ENCODE assay signal across 14 mouse cellular contexts in the genomic region with DNA sequence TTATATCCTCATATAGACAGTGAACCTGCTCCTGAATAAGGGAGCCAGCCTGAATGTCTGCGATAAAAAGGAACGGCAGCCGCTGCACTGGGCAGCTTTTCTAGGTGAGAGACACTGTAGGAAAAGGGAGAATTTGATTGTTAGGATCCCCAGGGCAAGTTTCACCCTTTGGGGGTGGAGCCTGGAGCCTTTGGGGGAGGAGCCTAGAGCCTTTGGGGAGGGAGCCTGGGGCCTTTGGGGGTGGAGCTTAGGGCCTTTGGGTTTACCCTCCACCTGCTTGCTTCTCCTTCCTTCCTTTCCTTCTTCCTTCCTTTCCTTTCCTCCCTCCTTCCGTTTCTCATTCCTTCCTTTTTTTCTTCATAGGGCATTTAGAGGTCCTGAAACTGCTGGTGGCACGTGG. TPM values are rescaled to one million over a fixed set of nuclear protein-coding genes. Genes with fewer than 3 reads are reported as not detected.
DNase-seq lines count a peak whose midpoint lies in the region; ATAC-seq and TF ChIP-seq lines count a peak whose summit lies in the region.
"Had no signal": no experiment of that assay in that cellular context is flagged by ENCODE, and none has a peak within 500 bp of the region (broad histone marks: within the 10 kb centered on the region; RNA-seq: fewer than 3 reads in every experiment).

No protein-coding gene starts in this region.

- no peak for ATAC-seq in kidney, embryonic 15.5 days (replicated peaks; ENCODE audit: low FRiP score)
- ATAC-seq in liver, postnatal 0 days, result no peak
- ATAC-seq in megakaryocyte, adult 5-6 weeks (ENCODE audit: poor library complexity, severe bottlenecking), result no peak

- H3K36me3 ChIP-seq in kidney, embryonic 15.5 days, result peaks cover 73% of the 10 kb centered on the region
- H3K36me3 ChIP-seq in CH12.LX (replicated peaks in 1 of 2; ENCODE audit: control insufficient read depth in 1 of 2, insufficient read depth in 1 of 2, low read length in 1 of 2), result peaks cover 57 to 72% of the 10 kb centered on the region in 2 experiments
- H3K36me3 ChIP-seq in liver, postnatal 0 days (replicated peaks; ENCODE audit: insufficient read depth, low read length), result peaks cover 56% of the 10 kb centered on the region

- no peak for TF ChIP-seq RAD21 in CH12.LX (IDR thresholded peaks at IDR 0.05; ENCODE audit: low read depth, low read length)

- 91% methylated on average over 5 of the region's 5 CpGs for WGBS in kidney, embryonic 15.5 days
- 87% methylated on average over 5 of the region's 5 CpGs for WGBS in liver, postnatal 0 days (ENCODE audit: insufficient replicate concordance)

- no peak overlapping the region for H3K9ac ChIP-seq in kidney, embryonic 15.5 days
- H3K9ac ChIP-seq in CH12.LX (ENCODE audit: insufficient read depth, low read depth), result no peak overlapping the region
- no peak overlapping the region for H3K9ac ChIP-seq in liver, postnatal 0 days (replicated peaks)
- H3K9ac ChIP-seq: limb, embryonic 13.5 days had no signal

- no peaks in the 10 kb centered on the region for H3K9me3 ChIP-seq in kidney, embryonic 15.5 days (replicated peaks)
- no peaks in the 10 kb centered on the region for H3K9me3 ChIP-seq in CH12.LX (replicated peaks; ENCODE audit: low read length)
- H3K9me3 ChIP-seq in liver, postnatal 0 days (ENCODE audit: low read length), result no peaks in the 10 kb centered on the region
- H3K9me3 ChIP-seq: limb, embryonic 13.5 days had no signal

- dilution Hi-C loops in CH12.LX (cut with MboI; ENCODE audit: extremely low pct_ligation_motif_present, extremely low pct_unique_long_range_greater_than_20kb, low sequenced_read_pairs), result no loop called here

- peaks cover 28% of the 10 kb centered on the region for H3K4me1 ChIP-seq in kidney, embryonic 15.5 days
- peaks cover 14 to 31% of the 10 kb centered on the region in 2 experiments for H3K4me1 ChIP-seq in CH12.LX (ENCODE audit: control insufficient read depth in 1 of 2, insufficient read depth in 2 of 2)
- H3K4me1 ChIP-seq in liver, postnatal 0 days (ENCODE audit: insufficient read depth), result peaks cover 19% of the 10 kb centered on the region

- H3K4me2 ChIP-seq in kidney, embryonic 15.5 days, result no peak overlapping the region
- H3K4me2 ChIP-seq in CH12.LX (ENCODE audit: insufficient read depth, low read depth, poor library complexity, severe bottlenecking), result no peak overlapping the region
- H3K4me2 ChIP-seq in liver, postnatal 0 days (ENCODE audit: low read depth, low read length), result no peak overlapping the region
- H3K4me2 ChIP-seq: limb, embryonic 13.5 days had no signal

- H3K4me3 ChIP-seq in kidney, embryonic 15.5 days (replicated peaks), result no peak overlapping the region
- H3K4me3 ChIP-seq in CH12.LX (replicated peaks in 1 of 3; ENCODE audit: low read depth in 2 of 3, low read length in 2 of 3, poor library complexity in 1 of 3), result no peak overlapping the region
- H3K4me3 ChIP-seq in liver, postnatal 0 days (ENCODE audit: low read depth, low read length), result no peak overlapping the region
- H3K4me3 ChIP-seq: erythroblast, embryonic 14.5 days; limb, embryonic 13.5 days had no signal

- TF ChIP-seq POLR2A in CH12.LX (IDR thresholded peaks at IDR 0.05; ENCODE audit: low read depth, low read length), result no peak

- peak; percentile 56 for DNase-seq in kidney, adult 9 months
- DNase-seq in CH12.LX (ENCODE audit: extremely low read depth), result peak; percentile 61
- peak; percentile 50 for DNase-seq in c-Kit-positive CD71-positive TER-119-negative erythroid progenitor cells, embryonic 14.5 days (ENCODE audit: low read depth)
- peak; percentile 65 for DNase-seq in liver, postnatal 0 days
- DNase-seq in layer of hippocampus, adult 9-11 months, result no peak
- DNase-seq in layer of hippocampus, adult 8-10 months (ENCODE audit: low spot score in 2 of 2), result no peak
- DNase-seq: cerebellum, postnatal 36 days; heart, postnatal 36 days; right cerebral cortex, postnatal 4 days had no signal

- H3K79me2 ChIP-seq in CH12.LX (replicated peaks; ENCODE audit: control insufficient read depth, extremely low read depth, insufficient read depth, poor library complexity, severe bottlenecking), result peaks cover 25% of the 10 kb centered on the region

- in situ Hi-C loops in CH12.LX (cut with MboI; ENCODE audit: low pct_ligation_motif_present, low pct_unique_long_range_greater_than_20kb, low sequenced_read_pairs), result no loop called here

- no peak for TF ChIP-seq CTCF in CH12.LX (conservative IDR thresholded peaks at IDR 0.05 in 1 of 2, IDR thresholded peaks at IDR 0.05 in 1 of 2; ENCODE audit: low read depth in 2 of 2, low read length in 2 of 2)
- TF ChIP-seq CTCF in liver, postnatal 0 days (IDR thresholded peaks at IDR 0.05; ENCODE audit: low read depth), result no peak

- no peaks in the 10 kb centered on the region for H3K27me3 ChIP-seq in kidney, embryonic 15.5 days
- no peaks in the 10 kb centered on the region for H3K27me3 ChIP-seq in CH12.LX (replicated peaks)
- H3K27me3 ChIP-seq in liver, postnatal 0 days (ENCODE audit: insufficient read depth, low read length), result no peaks in the 10 kb centered on the region
- H3K27me3 ChIP-seq: limb, embryonic 13.5 days had no signal

- H3K27ac ChIP-seq in kidney, embryonic 15.5 days, result no peak overlapping the region
- H3K27ac ChIP-seq in CH12.LX (ENCODE audit: insufficient read depth, low read depth), result no peak overlapping the region
- H3K27ac ChIP-seq in liver, postnatal 0 days (ENCODE audit: low read depth), result no peak overlapping the region
- H3K27ac ChIP-seq: limb, embryonic 13.5 days had no signal

- TF ChIP-seq EP300 in CH12.LX (IDR thresholded peaks at IDR 0.05; ENCODE audit: low read length), result no peak
- no peak for TF ChIP-seq EP300 in liver, postnatal 0 days (IDR thresholded peaks at IDR 0.05; ENCODE audit: low read depth)

TF ChIP-seq in CH12.LX, 34 proteins besides CTCF, POLR2A, EP300 and RAD21 (continues in another document):
- no peak for TF ChIP-seq ZMIZ1 (IDR thresholded peaks at IDR 0.05; ENCODE audit: low read depth, low read length)
- TF ChIP-seq TBP (conservative IDR thresholded peaks at IDR 0.05; ENCODE audit: low read depth, low read length), result no peak
- no peak for TF ChIP-seq ELF1 (IDR thresholded peaks at IDR 0.05; ENCODE audit: low read depth, low read length)
- no peak for TF ChIP-seq ETS1 (conservative IDR thresholded peaks at IDR 0.05; ENCODE audit: low read depth, low read length)
- no peak for TF ChIP-seq POLR2AphosphoS2 (IDR thresholded peaks at IDR 0.05; ENCODE audit: low read depth, low read length)
- no peak for TF ChIP-seq E2F4 (IDR thresholded peaks at IDR 0.05; ENCODE audit: insufficient replicate concordance, low read depth, low read length)
- TF ChIP-seq RCOR1 (conservative IDR thresholded peaks at IDR 0.05; ENCODE audit: low read depth, low read length), result no peak
- no peak for TF ChIP-seq MAZ (IDR thresholded peaks at IDR 0.05; ENCODE audit: low read depth, low read length)
- TF ChIP-seq JUND (conservative IDR thresholded peaks at IDR 0.05; ENCODE audit: low read depth, low read length), result no peak

RNA-seq across cellular contexts. Expression of a gene that starts 3.6 kb away (rescaled TPM):
- polyA plus RNA-seq in kidney, embryonic 15.5 days (2015; fragmentation: Nextera tagmentation; extraction: Ambion mirVana), result 13.6 and 14.5 TPM in 2 replicates
- total RNA-seq in CH12.LX (2012; rRNA removed), result 15.3 and 15.8 TPM in 2 replicates
- 3.5 and 4.3 TPM in 2 replicates for total RNA-seq in CH12.LX (2014; rRNA removed)
- 45.9 and 51.0 TPM in 2 replicates for polyA plus RNA-seq in CH12.LX (2012; ENCODE audit: insufficient read length, low read depth)
- 2.0 and 2.7 TPM in 2 replicates for polyA plus RNA-seq in liver, postnatal 0 days (2015; fragmentation: Nextera tagmentation; extraction: Ambion mirVana)
- 35.2 and 37.0 TPM in 2 replicates for total RNA-seq in megakaryocyte, adult 5-6 weeks (2015)
- total RNA-seq in megakaryocyte, adult 5-6 weeks (2017), result 9.3 and 13.7 TPM in 2 replicates
- total RNA-seq in layer of hippocampus, adult 8-10 months (2022), result 10 to 100 TPM; 46.3 to 57.3 (median 50.2) TPM

RNA-seq across cellular contexts. Expression of a gene that starts 11.8 kb away (rescaled TPM):
- 13.7 TPM in 2 replicates for polyA plus RNA-seq in kidney, embryonic 15.5 days (2015; fragmentation: Nextera tagmentation; extraction: Ambion mirVana)
- 8.4 and 11.1 TPM in 2 replicates for total RNA-seq in CH12.LX (2012; rRNA removed)
- total RNA-seq in CH12.LX (2014; rRNA removed), result 5.7 and 7.7 TPM in 2 replicates
- polyA plus RNA-seq in CH12.LX (2012; ENCODE audit: insufficient read length, low read depth), result 8.6 and 12.1 TPM in 2 replicates
- 8.5 and 11.2 TPM in 2 replicates for polyA plus RNA-seq in liver, postnatal 0 days (2015; fragmentation: Nextera tagmentation; extraction: Ambion mirVana)
- 22.6 and 24.4 TPM in 2 replicates for total RNA-seq in megakaryocyte, adult 5-6 weeks (2015)
- 14.1 and 19.2 TPM in 2 replicates for total RNA-seq in megakaryocyte, adult 5-6 weeks (2017)
- total RNA-seq in layer of hippocampus, adult 8-10 months (2022), result 10 to 100 TPM; 47.5 to 57.4 (median 51.9) TPM

RNA-seq across cellular contexts. Expression of a gene that starts 20.5 kb away (rescaled TPM):
- polyA plus RNA-seq in kidney, embryonic 15.5 days (2015; fragmentation: Nextera tagmentation; extraction: Ambion mirVana), result 41.5 and 47.1 TPM in 2 replicates
- total RNA-seq in CH12.LX (2012; rRNA removed), result 0.21 TPM in 1 of 2 replicates, not detected in the other
- total RNA-seq in CH12.LX (2014; rRNA removed), result not detected in 2 replicates
- 0.11 TPM in 1 of 2 replicates, not detected in the other for polyA plus RNA-seq in CH12.LX (2012; ENCODE audit: insufficient read length, low read depth)
- polyA plus RNA-seq in liver, postnatal 0 days (2015; fragmentation: Nextera tagmentation; extraction: Ambion mirVana), result 59.0 and 64.1 TPM in 2 replicates
- total RNA-seq in megakaryocyte, adult 5-6 weeks (2015), result not detected in 2 replicates
- total RNA-seq in megakaryocyte, adult 5-6 weeks (2017), result not detected in 2 replicates
- under 1 TPM in 3 of 4 experiments, not detected in 1; 0.35 to 0.45 (median 0.43) TPM for total RNA-seq in layer of hippocampus, adult 8-10 months (2022)
- total RNA-seq: gastrocnemius, adult 8-10 months; heart, postnatal 36 days had no signal

RNA-seq across cellular contexts. Expression of a gene that starts 30.7 kb away (rescaled TPM):
- 82.8 and 92.6 TPM in 2 replicates for polyA plus RNA-seq in kidney, embryonic 15.5 days (2015; fragmentation: Nextera tagmentation; extraction: Ambion mirVana)
- total RNA-seq in CH12.LX (2012; rRNA removed) (43.7 and 45.8 TPM in 2 replicates), CH12.LX (2014; rRNA removed) (40.3 and 46.9 TPM in 2 replicates)
- polyA plus RNA-seq in CH12.LX (2012; ENCODE audit: insufficient read length, low read depth), result 123 and 147 TPM in 2 replicates
- 33.7 and 33.8 TPM in 2 replicates for polyA plus RNA-seq in liver, postnatal 0 days (2015; fragmentation: Nextera tagmentation; extraction: Ambion mirVana)
- total RNA-seq in megakaryocyte, adult 5-6 weeks (2015), result 76.8 and 79.3 TPM in 2 replicates
- total RNA-seq in megakaryocyte, adult 5-6 weeks (2017), result 54.3 and 59.1 TPM in 2 replicates
- 100 to 1,000 TPM in 2 of 4 experiments, 10 to 100 TPM in 2; 94.4 to 107 (median 100) TPM for total RNA-seq in layer of hippocampus, adult 8-10 months (2022)

RNA-seq across cellular contexts. Expression of a gene that starts 30.9 kb away (rescaled TPM):
- polyA plus RNA-seq in kidney, embryonic 15.5 days (2015; fragmentation: Nextera tagmentation; extraction: Ambion mirVana), result 45.1 and 45.9 TPM in 2 replicates
- total RNA-seq in CH12.LX (2012; rRNA removed), result 19.9 and 20.1 TPM in 2 replicates
- total RNA-seq in CH12.LX (2014; rRNA removed), result 15.3 and 15.9 TPM in 2 replicates
- 17.4 TPM in 2 replicates for polyA plus RNA-seq in CH12.LX (2012; ENCODE audit: insufficient read length, low read depth)
- polyA plus RNA-seq in liver, postnatal 0 days (2015; fragmentation: Nextera tagmentation; extraction: Ambion mirVana), result 7.2 and 7.3 TPM in 2 replicates
- total RNA-seq in megakaryocyte, adult 5-6 weeks (2015), result 16.4 and 17.6 TPM in 2 replicates
- total RNA-seq in megakaryocyte, adult 5-6 weeks (2017), result 24.6 and 26.1 TPM in 2 replicates
- total RNA-seq in layer of hippocampus, adult 8-10 months (2022), result 10 to 100 TPM; 71.7 to 79.9 (median 75.7) TPM

Comparison
In these comparisons a context has a peak if more than half of its experiments do, and no peak if none do; other contexts are left out.
1. DNase-seq: peak in kidney, adult 9 months (single experiment), CH12.LX (single experiment), c-Kit-positive CD71-positive TER-119-negative erythroid progenitor cells, embryonic 14.5 days (single experiment) and liver, postnatal 0 days (single experiment); none in layer of hippocampus, adult 9-11 months (single experiment) and layer of hippocampus, adult 8-10 months (0 of 2).